Mouse (Mus musculus): ENCODE results near the gene Fam104a. TPM values are rescaled to one million over a fixed set of nuclear protein-coding genes. Genes with fewer than 3 reads are reported as not detected.

Gene Fam104a
- polyA plus RNA-seq, 1 experiment, result 22.8 TPM

- 0 out of 2 replicates have a peak overlapping the region, but pooled peaks have one; percentile 90 for H3K9ac ChIP-seq (ENCODE audit: low read depth, poor library complexity, severe bottlenecking)
Observed at GRCm38 (mm10) chr11:113648152-113648551, 35.8 kb downstream of the Fam104a start.

DNA sequence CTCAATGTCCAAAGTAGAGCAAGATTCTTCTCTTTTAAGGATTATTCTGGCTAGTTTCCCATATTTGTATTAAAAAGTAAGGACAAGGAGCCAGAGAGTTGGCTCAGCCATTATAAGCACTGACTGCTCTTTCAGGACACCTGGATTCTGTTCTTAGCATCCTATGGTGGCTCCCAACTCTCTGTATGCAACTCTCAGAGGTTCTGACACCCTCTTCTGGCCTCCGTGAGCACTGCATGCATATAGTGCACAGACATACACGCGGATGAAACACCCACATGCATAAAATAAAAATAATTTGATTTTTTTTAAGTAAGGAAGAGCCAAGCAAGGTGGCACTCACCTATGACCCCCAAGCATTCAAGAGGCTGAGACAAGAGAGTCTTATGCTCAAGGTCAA, 38.8 kb downstream of the Fam104a start:
- peak; percentile 18 for TF ChIP-seq CTCF (IDR thresholded peaks at IDR 0.05; ENCODE audit: low read depth, low read length)
- TF ChIP-seq POLR2A (IDR thresholded peaks at IDR 0.05; ENCODE audit: insufficient read depth, low read length), result no peak
- TF ChIP-seq EP300 (IDR thresholded peaks at IDR 0.05; ENCODE audit: insufficient read depth, low read depth, low read length), result no peak
- no peak overlapping the region for H3K9ac ChIP-seq (ENCODE audit: low read depth, poor library complexity, severe bottlenecking)
- H3K27me3 ChIP-seq (ENCODE audit: control insufficient read depth, insufficient read depth, low read length, poor library complexity, severe bottlenecking), result no peaks in the 10 kb centered on the region
- H3K4me1 ChIP-seq (ENCODE audit: control insufficient read depth, insufficient read depth, low read length), result no peaks in the 10 kb centered on the region
- H3K36me3 ChIP-seq (ENCODE audit: control insufficient read depth, insufficient read depth, low read length, poor library complexity, severe bottlenecking), result no peaks in the 10 kb centered on the region
- H3K4me3 ChIP-seq (ENCODE audit: low read depth, low read length), result no peak overlapping the region
- H3K9me3 ChIP-seq (replicated peaks; ENCODE audit: control insufficient read depth, insufficient read depth, low read length, poor library complexity, severe bottlenecking), result no peaks in the 10 kb centered on the region
- H3K27ac ChIP-seq (ENCODE audit: insufficient read depth, low read length), result no peak overlapping the region

More at GRCm38 (mm10) chr11:113648152-113648551, 35.8 kb downstream of the Fam104a start:
- peaks cover 4% of the 10 kb centered on the region for H3K4me1 ChIP-seq (ENCODE audit: control insufficient read depth, insufficient read depth, low read length)
- 0 out of 2 replicates have a peak overlapping the region, but pooled peaks have one; percentile 13 for H3K4me3 ChIP-seq (ENCODE audit: low read depth, low read length)
- no peak overlapping the region for H3K27ac ChIP-seq (ENCODE audit: insufficient read depth, low read length)
- no peaks in the 10 kb centered on the region for H3K27me3 ChIP-seq (ENCODE audit: control insufficient read depth, insufficient read depth, low read length, poor library complexity, severe bottlenecking)
- TF ChIP-seq CTCF (IDR thresholded peaks at IDR 0.05; ENCODE audit: low read depth, low read length) (peak; percentile 96), POLR2A (IDR thresholded peaks at IDR 0.05; ENCODE audit: insufficient read depth, low read length) (no peak)
- H3K9me3 ChIP-seq (replicated peaks; ENCODE audit: control insufficient read depth, insufficient read depth, low read length, poor library complexity, severe bottlenecking), result no peaks in the 10 kb centered on the region
- no peaks in the 10 kb centered on the region for H3K36me3 ChIP-seq (ENCODE audit: control insufficient read depth, insufficient read depth, low read length, poor library complexity, severe bottlenecking)

DNA sequence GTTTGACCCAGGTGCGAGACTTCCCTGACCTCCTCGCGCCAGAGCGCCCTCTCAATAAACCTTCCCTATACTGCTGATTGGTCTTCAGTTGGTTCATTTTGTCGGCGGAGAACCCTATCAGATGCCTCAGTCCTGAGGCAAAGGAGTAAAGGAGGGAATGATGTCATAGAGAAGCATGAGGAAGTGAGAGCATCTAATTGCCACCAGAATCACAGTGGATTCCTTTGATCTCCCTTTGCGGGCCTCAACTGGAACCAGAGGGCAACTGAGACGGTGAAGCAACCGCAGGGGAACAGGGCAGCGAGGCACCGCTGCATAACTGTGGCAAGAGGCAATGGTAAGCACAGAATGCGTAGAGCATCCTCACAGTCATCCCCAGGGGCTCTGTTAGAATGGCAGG, 45.3 kb downstream of the Fam104a start:
- Histone ChIP-seq H3K4me3 (ENCODE audit: low read depth, low read length) (no peak overlapping the region), H3K27me3 (ENCODE audit: control insufficient read depth, insufficient read depth, low read length, poor library complexity, severe bottlenecking) (no peaks in the 10 kb centered on the region), H3K9me3 (replicated peaks; ENCODE audit: control insufficient read depth, insufficient read depth, low read length, poor library complexity, severe bottlenecking) (no peaks in the 10 kb centered on the region), H3K4me1 (ENCODE audit: control insufficient read depth, insufficient read depth, low read length) (no peaks in the 10 kb centered on the region), H3K36me3 (ENCODE audit: control insufficient read depth, insufficient read depth, low read length, poor library complexity, severe bottlenecking) (no peaks in the 10 kb centered on the region), H3K9ac (ENCODE audit: low read depth, poor library complexity, severe bottlenecking) (no peak overlapping the region), H3K27ac (ENCODE audit: insufficient read depth, low read length) (no peak overlapping the region)
- TF ChIP-seq EP300 (IDR thresholded peaks at IDR 0.05; ENCODE audit: insufficient read depth, low read depth, low read length) (no peak), POLR2A (IDR thresholded peaks at IDR 0.05; ENCODE audit: insufficient read depth, low read length) (no peak), CTCF (IDR thresholded peaks at IDR 0.05; ENCODE audit: low read depth, low read length) (no peak)

GRCm38 (mm10) chr11:113634699-113635121, 49.2 kb downstream of the Fam104a start:
- Histone ChIP-seq H3K27ac (ENCODE audit: insufficient read depth, low read length) (no peak overlapping the region), H3K36me3 (ENCODE audit: control insufficient read depth, insufficient read depth, low read length, poor library complexity, severe bottlenecking) (no peaks in the 10 kb centered on the region), H3K4me1 (ENCODE audit: control insufficient read depth, insufficient read depth, low read length) (no peaks in the 10 kb centered on the region), H3K9me3 (replicated peaks; ENCODE audit: control insufficient read depth, insufficient read depth, low read length, poor library complexity, severe bottlenecking) (no peaks in the 10 kb centered on the region), H3K9ac (ENCODE audit: low read depth, poor library complexity, severe bottlenecking) (no peak overlapping the region), H3K27me3 (ENCODE audit: control insufficient read depth, insufficient read depth, low read length, poor library complexity, severe bottlenecking) (no peaks in the 10 kb centered on the region), H3K4me3 (ENCODE audit: low read depth, low read length) (no peak overlapping the region)
- TF ChIP-seq CTCF (IDR thresholded peaks at IDR 0.05; ENCODE audit: low read depth, low read length), result no peak
- TF ChIP-seq POLR2A (IDR thresholded peaks at IDR 0.05; ENCODE audit: insufficient read depth, low read length), result no peak
- no peak for TF ChIP-seq EP300 (IDR thresholded peaks at IDR 0.05; ENCODE audit: insufficient read depth, low read depth, low read length)

DNA sequence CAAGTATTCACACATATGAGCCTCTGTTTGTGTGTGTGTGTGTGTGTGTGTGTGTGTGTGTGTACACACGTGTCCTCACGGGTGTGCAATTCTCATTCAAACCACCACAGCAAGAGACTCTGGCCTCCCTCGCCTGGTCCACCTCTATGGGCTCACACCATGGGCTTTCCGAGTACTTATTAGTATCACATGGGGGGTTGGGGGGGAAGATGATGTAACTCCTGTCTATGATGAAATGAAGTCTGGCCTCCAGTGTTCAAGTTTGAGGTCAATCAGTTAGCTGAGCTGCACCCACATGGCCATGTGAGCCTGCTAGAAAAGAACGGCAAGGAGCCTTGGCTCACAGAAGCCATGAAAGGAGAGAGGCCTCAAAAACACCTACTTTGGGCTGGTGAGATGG, 50.6 kb downstream of the Fam104a start:
- no peak for TF ChIP-seq EP300 (IDR thresholded peaks at IDR 0.05; ENCODE audit: insufficient read depth, low read depth, low read length)
- TF ChIP-seq POLR2A (IDR thresholded peaks at IDR 0.05; ENCODE audit: insufficient read depth, low read length), result no peak
- TF ChIP-seq CTCF (IDR thresholded peaks at IDR 0.05; ENCODE audit: low read depth, low read length), result no peak
- H3K9me3 ChIP-seq (replicated peaks; ENCODE audit: control insufficient read depth, insufficient read depth, low read length, poor library complexity, severe bottlenecking), result no peaks in the 10 kb centered on the region

DNA sequence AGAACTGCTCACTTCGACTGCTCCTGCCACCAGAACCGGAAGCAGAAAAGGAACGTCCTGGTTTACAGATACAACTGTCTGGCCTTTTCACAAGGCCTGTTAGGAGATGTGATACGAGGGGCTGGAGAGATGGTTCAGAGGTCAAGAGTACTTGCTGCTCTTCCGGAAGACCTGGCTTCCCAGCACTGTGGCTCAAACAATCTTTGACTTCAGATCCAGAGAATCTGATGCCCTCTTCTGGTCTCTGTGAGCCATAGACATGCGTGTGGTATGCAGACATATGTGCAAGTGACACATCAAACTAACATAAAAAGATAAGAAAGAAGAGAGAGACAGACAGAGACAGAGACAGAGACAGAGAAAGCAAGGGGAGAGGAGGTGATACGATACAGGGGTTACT, 51.7 kb downstream of the Fam104a start:
- Histone ChIP-seq H3K9ac (ENCODE audit: low read depth, poor library complexity, severe bottlenecking) (no peak overlapping the region), H3K27ac (ENCODE audit: insufficient read depth, low read length) (no peak overlapping the region), H3K9me3 (replicated peaks; ENCODE audit: control insufficient read depth, insufficient read depth, low read length, poor library complexity, severe bottlenecking) (no peaks in the 10 kb centered on the region), H3K4me1 (ENCODE audit: control insufficient read depth, insufficient read depth, low read length) (no peaks in the 10 kb centered on the region), H3K36me3 (ENCODE audit: control insufficient read depth, insufficient read depth, low read length, poor library complexity, severe bottlenecking) (no peaks in the 10 kb centered on the region), H3K27me3 (ENCODE audit: control insufficient read depth, insufficient read depth, low read length, poor library complexity, severe bottlenecking) (no peaks in the 10 kb centered on the region), H3K4me3 (ENCODE audit: low read depth, low read length) (no peak overlapping the region)
- TF ChIP-seq EP300 (IDR thresholded peaks at IDR 0.05; ENCODE audit: insufficient read depth, low read depth, low read length), result no peak

More for the DNA sequence above, 50.6 kb downstream of the Fam104a start:
- Histone ChIP-seq H3K27ac (ENCODE audit: insufficient read depth, low read length) (no peak overlapping the region), H3K9ac (ENCODE audit: low read depth, poor library complexity, severe bottlenecking) (no peak overlapping the region), H3K4me1 (ENCODE audit: control insufficient read depth, insufficient read depth, low read length) (no peaks in the 10 kb centered on the region), H3K36me3 (ENCODE audit: control insufficient read depth, insufficient read depth, low read length, poor library complexity, severe bottlenecking) (no peaks in the 10 kb centered on the region), H3K27me3 (ENCODE audit: control insufficient read depth, insufficient read depth, low read length, poor library complexity, severe bottlenecking) (no peaks in the 10 kb centered on the region), H3K4me3 (ENCODE audit: low read depth, low read length) (no peak overlapping the region)
